Mouse (Mus musculus) E14TG2a.4 (cell line): ENCODE results near the gene Abl2.

ENCODE experiments used
- H3K27me3 ChIP-seq: 2 replicates; pipeline ENCODE4 v1.6.1; 2014; ENCODE audit warnings: low read length, control low read depth; ENCODE audit not compliant: insufficient read depth
- H3K36me3 ChIP-seq: 2 replicates; pipeline ENCODE4 v1.6.1; 2014; ENCODE audit warnings: low read length, control low read depth; ENCODE audit not compliant: insufficient read depth
- H3K4me1 ChIP-seq: replicated peaks from 2 replicates; pipeline ENCODE4 v1.6.1; 2014; ENCODE audit warnings: low read depth, low read length, control low read depth
- H3K4me3 ChIP-seq: replicated peaks from 2 replicates; pipeline ENCODE4 v1.5.1; 2014; ENCODE audit warnings: mild to moderate bottlenecking, low read length
- H3K9me3 ChIP-seq: 2 replicates; pipeline ENCODE4 v1.6.1; 2014; ENCODE audit warnings: low read length, control low read depth
- CTCF ChIP-seq: conservative IDR thresholded peaks from 2 replicates; pipeline ENCODE4 v1.5.1; 2014; ENCODE audit warnings: low read length
- NANOG ChIP-seq: IDR thresholded peaks from 2 replicates; pipeline ENCODE4 v1.6.1; 2014; ENCODE audit warnings: borderline replicate concordance, low read length, mixed read lengths
- POU5F1 ChIP-seq: IDR thresholded peaks from 2 replicates; pipeline ENCODE4 v1.6.1; 2014; ENCODE audit warnings: low read length, borderline replicate concordance

The Abl2 gene

DNA sequence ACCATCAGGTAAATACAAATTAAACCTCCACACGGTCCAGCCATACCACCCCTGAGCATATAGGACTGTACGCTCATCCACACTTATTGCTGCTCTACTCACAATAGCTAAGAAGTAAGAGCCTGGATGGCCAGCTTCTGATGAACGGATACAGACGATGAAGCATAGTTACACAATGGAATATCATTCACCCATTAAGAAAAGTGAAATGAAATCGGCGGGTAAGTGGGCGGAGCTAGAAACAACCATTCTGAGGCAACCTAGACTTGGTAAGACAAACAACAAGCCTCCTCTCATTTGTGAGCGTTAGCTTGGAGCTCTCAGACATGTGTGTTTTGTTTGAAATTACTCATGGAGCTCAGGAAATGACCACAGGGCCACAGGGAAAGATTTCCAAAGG, 107.2 kb downstream of the Abl2 start:
- H3K4me1 ChIP-seq, result peaks cover 93% of the 10 kb centered on the region
- no peak for TF ChIP-seq CTCF
- no peak for TF ChIP-seq NANOG
- peak overlapping the region; percentile 76 for H3K4me3 ChIP-seq
- no peaks in the 10 kb centered on the region for H3K9me3 ChIP-seq
- H3K27me3 ChIP-seq, result no peaks in the 10 kb centered on the region
- H3K36me3 ChIP-seq, result peaks cover 34% of the 10 kb centered on the region

DNA sequence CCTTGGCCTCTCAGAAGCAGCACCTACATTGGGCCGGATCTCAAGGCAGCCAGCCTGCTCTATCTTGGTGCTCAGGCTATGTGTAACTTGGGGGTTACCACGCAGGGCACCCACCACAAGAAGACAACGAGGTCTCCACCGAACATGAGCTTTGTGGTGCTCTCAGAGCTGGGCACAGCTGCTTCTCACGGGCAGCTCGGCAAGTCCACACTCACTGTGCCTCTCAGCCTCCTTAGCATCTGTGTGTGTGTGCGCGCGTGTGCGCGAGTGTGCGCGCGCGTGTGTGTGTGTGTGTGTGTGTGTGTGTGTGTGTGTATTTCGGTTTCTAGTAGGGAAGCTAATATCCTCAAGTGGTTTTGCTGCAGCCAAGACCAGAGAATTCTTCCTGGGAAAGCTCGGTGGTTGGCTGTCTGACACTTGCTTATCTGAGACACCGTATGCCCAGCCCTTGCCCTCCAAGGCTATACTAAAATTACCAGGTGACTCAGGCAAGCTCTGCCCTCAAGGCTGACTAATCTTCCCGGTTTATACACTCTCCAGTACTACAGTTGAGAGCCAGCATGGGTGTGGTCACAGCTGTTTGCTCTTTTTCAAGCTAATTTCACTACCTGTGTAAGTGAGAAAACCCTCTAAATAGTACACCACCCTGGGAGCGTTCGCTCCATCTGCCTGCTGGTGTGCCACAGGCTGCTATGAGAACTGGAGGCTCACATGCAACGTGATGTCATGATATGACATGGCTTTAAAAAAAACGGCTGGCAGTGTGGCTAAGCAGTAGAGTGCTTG, 108.7 kb downstream of the Abl2 start:
- Histone ChIP-seq H3K36me3 (peaks cover 36% of the 10 kb centered on the region), H3K9me3 (no peaks in the 10 kb centered on the region), H3K4me1 (peaks cover 94% of the 10 kb centered on the region), H3K27me3 (no peaks in the 10 kb centered on the region), H3K4me3 (peak overlapping the region; percentile 76)
- no peak for TF ChIP-seq CTCF
- no peak for TF ChIP-seq POU5F1

DNA sequence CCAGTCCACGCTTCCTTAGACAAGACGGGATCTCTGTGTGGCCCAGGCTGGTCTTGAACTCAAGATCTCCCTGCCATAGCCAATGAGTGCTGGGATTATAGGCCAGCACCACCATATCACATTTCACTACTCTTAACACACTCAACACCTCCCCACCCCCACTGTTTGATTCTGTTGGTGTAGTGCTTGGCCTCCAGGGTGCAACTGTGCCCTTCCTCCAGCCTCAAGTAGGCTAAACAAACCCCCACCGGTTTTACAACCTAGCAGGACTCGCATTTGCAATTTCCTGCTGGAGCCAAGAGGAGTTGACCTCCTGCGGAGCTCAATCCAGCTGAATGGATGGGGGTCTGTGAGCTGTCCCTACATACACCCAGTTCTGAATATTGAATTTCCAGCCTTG, 110.0 kb downstream of the Abl2 start:
- H3K27me3 ChIP-seq, result no peaks in the 10 kb centered on the region
- H3K4me1 ChIP-seq, result peaks cover 94% of the 10 kb centered on the region
- no peaks in the 10 kb centered on the region for H3K9me3 ChIP-seq
- H3K36me3 ChIP-seq, result peaks cover 32% of the 10 kb centered on the region
- peak overlapping the region; percentile 76 for H3K4me3 ChIP-seq
- TF ChIP-seq POU5F1 (0 out of 2 replicates have a peak, but pooled peaks have one; percentile 18), NANOG (peak; percentile 60), CTCF (no peak)

GRCm38 (mm10) chr1:156669208-156669983, 110.8 kb downstream of the Abl2 start:
- H3K27me3 ChIP-seq, result peaks cover 1% of the 10 kb centered on the region; the same call in 1 of the 2 replicates
- peak overlapping the region; percentile 76 for H3K4me3 ChIP-seq
- H3K9me3 ChIP-seq, result no peaks in the 10 kb centered on the region
- H3K36me3 ChIP-seq, result peaks cover 27% of the 10 kb centered on the region
- peaks cover 92% of the 10 kb centered on the region for H3K4me1 ChIP-seq
- TF ChIP-seq CTCF, result no peak
- peak; percentile 79 for TF ChIP-seq NANOG

DNA sequence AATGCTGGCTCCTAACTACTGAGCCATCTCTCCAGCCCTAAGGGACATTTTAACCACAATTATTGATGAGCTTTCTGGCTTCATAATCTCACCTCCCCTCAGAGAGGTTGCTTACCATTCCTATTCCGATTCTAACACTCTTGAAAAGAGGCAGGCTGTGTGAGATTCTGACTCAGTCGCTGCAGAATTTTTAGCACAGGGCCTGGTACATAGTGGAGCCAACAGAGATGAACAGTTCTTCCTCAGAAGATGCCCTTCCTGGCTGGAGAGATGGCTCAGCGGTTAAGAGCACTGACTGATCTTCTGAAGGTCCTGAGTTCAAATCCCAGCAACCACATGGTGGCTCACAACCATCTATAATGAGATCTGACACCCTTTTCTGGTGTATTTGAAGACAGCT, 113.3 kb downstream of the Abl2 start:
- peaks cover 80% of the 10 kb centered on the region for H3K4me1 ChIP-seq
- no peaks in the 10 kb centered on the region for H3K9me3 ChIP-seq
- no peak for TF ChIP-seq POU5F1
- TF ChIP-seq NANOG, result no peak
- no peak for TF ChIP-seq CTCF
- H3K27me3 ChIP-seq, result peaks cover 7% of the 10 kb centered on the region
- peaks cover 12% of the 10 kb centered on the region for H3K36me3 ChIP-seq
- H3K4me3 ChIP-seq, result no peak overlapping the region

- peaks cover 80% of the 10 kb centered on the region for H3K4me1 ChIP-seq
- H3K9me3 ChIP-seq, result no peaks in the 10 kb centered on the region
- peak overlapping the region; percentile 82 for H3K4me3 ChIP-seq
These were observed 114.3 kb downstream of the Abl2 start for GRCm38 (mm10) chr1:156672720-156673475.

GRCm38 (mm10) chr1:156673476-156674194, 115.0 kb downstream of the Abl2 start:
- peak overlapping the region; percentile 82 for H3K4me3 ChIP-seq
- peaks cover 12% of the 10 kb centered on the region for H3K36me3 ChIP-seq
- TF ChIP-seq CTCF (no peak), NANOG (no peak), POU5F1 (no peak)
- H3K27me3 ChIP-seq, result peaks cover 7% of the 10 kb centered on the region
- H3K9me3 ChIP-seq, result no peaks in the 10 kb centered on the region
- H3K4me1 ChIP-seq, result peaks cover 77% of the 10 kb centered on the region

More at GRCm38 (mm10) chr1:156672720-156673475, 114.3 kb downstream of the Abl2 start:
- TF ChIP-seq POU5F1 (no peak), NANOG (no peak), CTCF (no peak)
- H3K27me3 ChIP-seq, result peaks cover 7% of the 10 kb centered on the region
- H3K36me3 ChIP-seq, result peaks cover 12% of the 10 kb centered on the region
